Mouse (Mus musculus) cerebellum, adult (tissue): ENCODE data around the gene Rhoc.

Source experiments
- ATAC-seq: cut with Nextera tagmentation; 2 replicates; pipeline ENCODE4 v1.9.2; 2017; ENCODE audit warnings: mild to moderate bottlenecking, moderate library complexity, mixed read lengths; ENCODE audit not compliant: insufficient number of reproducible peaks, low FRiP score, low TSS enrichment

The Rhoc gene

DNA sequence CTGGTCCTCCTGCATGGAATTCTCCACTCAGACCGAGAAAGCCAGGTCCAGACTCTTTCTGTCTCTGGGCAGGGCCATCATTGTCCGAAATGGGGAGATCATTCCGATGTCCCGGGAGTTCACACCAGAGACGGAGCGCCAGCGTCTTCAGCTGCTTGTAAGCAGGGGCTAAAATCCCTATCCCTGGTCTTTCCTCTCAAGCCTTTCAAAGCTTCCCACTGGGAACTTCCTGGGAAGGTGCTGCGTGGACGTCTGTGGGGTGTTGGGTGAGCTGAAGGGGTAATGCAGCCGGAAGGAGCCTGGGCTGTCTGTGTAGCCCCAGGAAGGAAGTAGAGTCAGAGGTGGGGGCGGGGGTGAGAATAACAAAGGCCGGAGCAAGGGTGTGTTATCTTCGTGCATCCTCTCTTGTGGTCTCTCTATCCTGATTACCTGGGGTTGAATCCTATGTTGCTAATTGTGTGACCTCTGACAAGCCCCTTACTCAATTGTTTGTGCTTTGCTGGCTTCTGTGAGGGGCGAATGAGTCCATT, 4.1 kb upstream of the Rhoc start:
- ATAC-seq = no peak

DNA sequence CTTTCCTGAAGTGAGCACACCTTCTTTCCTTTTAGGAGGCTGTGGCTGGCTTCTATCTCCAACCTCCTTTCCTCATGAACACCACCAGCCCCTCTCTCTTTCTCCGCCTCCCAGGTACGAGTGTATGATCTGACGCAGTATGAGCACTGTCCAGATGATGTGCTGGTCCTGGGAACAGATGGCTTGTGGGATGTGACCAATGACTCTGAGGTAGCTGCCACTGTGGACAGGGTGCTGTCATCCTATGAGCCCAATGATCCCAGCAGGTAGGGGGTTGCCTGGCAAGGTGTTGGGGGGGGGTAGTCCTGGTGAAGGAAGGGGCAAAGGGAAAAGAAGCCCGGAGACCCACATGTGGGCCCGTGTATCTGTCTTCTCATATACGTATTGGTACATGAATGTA, 2.9 kb upstream of the Rhoc start:
- no peak for ATAC-seq

DNA sequence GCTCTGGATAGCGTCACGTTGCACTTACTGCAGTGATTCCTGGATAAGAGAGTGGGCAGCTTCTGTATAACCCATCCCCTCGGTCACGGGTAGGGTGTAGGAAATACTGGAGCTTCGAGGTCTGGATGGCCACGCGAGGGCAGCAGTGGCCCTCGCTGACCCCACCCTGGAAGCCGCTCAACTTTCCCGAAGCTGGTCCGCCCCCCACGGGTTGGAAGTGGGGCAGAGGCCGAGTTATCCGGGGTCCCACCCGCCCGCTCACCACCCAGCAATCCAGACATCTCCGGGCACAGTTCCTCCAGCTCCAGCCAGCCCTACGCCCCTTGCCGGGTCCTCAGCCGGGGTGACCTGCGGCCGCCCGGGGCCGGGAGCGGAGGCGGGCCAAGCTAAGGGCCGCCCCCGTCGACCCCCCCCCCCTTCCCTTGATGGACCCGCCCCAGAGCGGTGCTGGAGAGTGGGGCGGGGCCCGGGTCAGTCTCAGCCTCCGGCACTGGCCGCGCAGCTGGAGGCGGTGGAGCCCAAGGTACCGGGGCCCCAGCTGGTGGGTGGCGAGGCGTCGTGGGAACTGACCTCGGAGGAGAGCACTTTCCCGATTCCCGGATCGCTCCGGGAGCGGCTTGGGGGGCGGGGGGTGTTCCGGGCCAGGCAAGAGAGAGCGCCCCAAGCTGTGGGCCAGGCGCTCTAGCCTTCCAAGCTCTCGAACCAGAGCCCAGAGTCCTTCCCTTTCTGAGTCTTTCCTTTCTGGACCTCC, 561 bp downstream of the Rhoc start:
- ATAC-seq = peak; percentile 23; the same call in 1 of the 2 replicates

GRCm38 (mm10) chr3:104789312-104789605, 1.1 kb downstream of the Rhoc start:
- no peak for ATAC-seq

- ATAC-seq = no peak
Observed at GRCm38 (mm10) chr3:104789822-104790221, 1.6 kb downstream of the Rhoc start.

- ATAC-seq = no peak
Observed at GRCm38 (mm10) chr3:104790401-104790937, 2.3 kb downstream of the Rhoc start.

DNA sequence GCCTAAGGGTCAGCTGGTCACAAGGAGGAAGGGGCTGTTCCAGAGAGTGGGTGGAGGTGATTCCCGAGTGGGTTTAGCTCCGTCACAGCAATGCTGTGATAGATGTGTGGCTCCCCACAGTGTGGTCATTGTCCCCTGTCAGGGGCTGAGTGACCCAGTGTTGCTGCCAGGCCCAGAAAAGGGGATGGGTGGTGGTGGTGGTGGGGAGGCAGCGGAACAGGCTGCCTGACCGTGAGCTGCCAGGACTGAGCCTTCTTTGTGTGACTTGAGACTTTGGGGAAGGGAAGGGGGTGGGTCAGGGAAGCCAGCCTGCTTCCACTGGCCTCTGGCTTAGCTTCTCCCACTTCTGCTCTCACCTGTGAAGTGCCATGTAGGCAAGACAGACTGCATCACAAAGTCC, 2.8 kb downstream of the Rhoc start:
- ATAC-seq = no peak

DNA sequence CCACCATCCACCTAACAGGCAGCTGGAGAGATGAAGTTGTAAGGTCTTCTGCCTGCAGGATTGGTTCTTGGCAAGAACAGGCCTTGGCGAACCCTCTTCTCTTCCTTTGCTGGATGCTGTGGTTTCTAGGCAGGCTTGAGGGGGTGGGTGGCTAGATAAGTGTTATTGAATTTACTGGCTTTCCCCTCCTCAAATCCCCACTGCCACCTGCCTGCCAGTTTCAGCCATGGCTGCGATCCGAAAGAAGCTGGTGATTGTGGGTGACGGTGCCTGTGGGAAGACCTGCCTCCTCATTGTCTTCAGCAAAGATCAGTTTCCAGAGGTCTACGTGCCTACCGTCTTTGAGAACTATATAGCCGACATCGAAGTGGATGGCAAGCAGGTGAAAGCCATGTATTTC, 3.5 kb downstream of the Rhoc start:
- ATAC-seq = no peak

GRCm38 (mm10) chr3:104792360-104793270, 4.4 kb downstream of the Rhoc start:
- no peak for ATAC-seq

GRCm38 (mm10) chr3:104793871-104794828, 6.0 kb downstream of the Rhoc start:
- no peak for ATAC-seq

- ATAC-seq = no peak
Observed at GRCm38 (mm10) chr3:104794953-104795470, 6.8 kb downstream of the Rhoc start.

GRCm38 (mm10) chr3:104795661-104796340, 7.6 kb downstream of the Rhoc start:
- no peak for ATAC-seq

DNA sequence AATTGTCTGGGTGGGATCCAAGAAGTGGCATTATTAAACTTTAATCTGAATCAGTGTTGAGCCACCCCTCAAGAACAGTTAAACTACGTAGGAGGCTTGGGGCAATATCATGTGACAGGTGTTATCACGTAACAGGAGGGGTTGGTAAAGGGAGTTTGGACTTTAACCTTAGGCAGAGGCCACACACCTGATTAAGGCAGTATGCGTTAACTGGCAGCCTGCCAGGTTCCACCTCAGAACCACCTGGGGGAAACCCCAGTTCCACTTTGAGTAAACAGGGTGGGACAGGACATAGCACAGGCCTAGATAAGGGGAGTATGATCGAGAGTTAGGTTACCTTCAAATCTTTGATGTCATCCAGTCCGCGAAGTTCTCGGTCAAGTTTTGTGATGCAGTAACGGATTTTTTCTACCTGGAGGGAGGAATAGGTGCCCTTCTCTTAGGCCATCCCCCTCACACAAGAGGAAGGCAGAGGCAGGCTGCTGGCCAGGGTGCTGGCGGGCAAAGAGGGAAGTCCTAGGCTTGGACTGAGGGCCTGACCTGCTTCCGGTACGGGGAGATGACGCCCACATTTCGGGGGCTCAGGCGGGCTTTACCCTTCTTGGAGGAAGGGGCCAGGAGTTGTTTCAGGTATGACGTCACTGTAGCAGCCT, 8.4 kb downstream of the Rhoc start:
- ATAC-seq = no peak

DNA sequence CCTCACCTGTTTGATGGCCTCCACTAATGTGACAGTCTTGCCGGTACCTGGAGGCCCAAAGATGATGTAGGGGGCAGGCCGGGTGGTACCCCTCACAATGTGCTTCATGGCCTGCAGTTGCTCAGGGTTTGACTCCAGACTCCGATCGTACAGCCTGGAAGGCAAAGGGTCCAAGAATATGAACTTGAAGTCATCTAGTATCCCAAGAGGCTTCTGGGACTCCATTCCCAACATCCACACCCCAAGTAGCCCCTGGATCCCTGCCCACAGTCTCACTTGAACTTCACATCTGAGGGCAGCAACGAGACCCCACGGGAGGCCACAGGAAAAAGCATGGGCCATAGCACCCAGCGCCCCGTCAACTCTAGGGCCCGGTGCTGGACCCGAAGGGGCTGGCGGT, 12.5 kb downstream of the Rhoc start:
- ATAC-seq = no peak

DNA sequence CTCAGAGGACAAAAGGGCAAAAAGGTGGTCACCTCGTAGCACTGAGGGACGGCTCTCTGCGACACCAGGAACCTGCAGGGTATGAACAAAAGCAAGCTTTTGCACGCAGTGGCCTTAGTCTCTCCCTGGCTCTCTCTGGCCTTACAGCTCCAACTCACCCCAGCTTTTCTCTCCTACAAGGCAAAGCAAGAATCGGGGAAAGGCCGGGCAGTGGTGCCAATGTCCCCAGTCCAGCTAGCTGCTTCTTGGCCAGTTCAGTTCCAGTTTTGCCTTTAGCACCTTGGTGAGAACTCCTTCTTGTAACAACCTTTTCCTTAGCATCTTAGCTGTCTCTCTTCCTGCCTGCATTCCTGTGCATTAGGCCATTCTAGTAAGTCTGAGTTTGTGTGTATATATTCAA, 13.3 kb downstream of the Rhoc start:
- ATAC-seq = no peak

GRCm38 (mm10) chr3:104804312-104804711, 16.1 kb downstream of the Rhoc start:
- no peak for ATAC-seq

DNA sequence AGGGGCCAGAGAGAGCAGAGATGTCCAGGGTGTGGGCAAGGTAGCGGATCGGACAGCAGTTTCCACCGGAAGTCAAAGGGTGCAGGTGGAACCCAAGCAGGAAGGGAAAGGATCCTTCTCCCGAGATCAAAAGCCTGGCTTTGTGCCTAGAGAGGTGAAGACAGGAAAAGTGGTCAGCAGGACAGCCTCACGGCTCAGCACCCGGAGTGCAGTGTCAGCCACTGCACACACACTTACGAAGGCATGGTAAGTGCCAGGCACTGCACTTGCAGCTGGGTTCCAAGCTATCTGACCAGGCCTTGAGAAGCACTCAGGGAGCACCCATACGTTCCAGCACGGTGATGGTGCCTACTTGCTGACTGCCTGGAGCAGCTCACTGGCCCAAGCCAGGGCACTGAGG, 17.4 kb downstream of the Rhoc start:
- no peak for ATAC-seq

DNA sequence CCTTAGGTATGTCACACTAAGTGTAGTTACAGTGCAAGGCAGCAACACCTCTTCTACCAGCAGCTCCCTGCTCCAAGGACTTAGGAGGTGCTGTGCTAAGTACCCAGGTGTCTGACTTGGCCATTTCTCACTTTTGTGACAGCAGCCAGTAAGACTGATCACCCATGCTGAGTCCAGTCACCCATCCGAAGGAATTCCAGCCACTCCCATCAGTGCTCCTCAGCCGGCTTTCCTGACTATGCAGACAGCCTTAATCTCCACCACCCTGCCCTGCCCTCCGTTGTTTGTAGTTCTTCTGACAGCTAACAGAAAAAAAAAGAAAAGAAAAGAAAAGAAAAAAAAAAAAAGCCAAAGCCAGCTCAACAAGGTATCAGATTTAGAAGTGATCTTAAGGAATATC, 23.6 kb downstream of the Rhoc start:
- ATAC-seq = no peak

GRCm38 (mm10) chr3:104812254-104812653, 24.1 kb downstream of the Rhoc start:
- ATAC-seq = no peak
